Mouse (Mus musculus) hindbrain, embryonic 12.5 days (tissue): ENCODE data around the gene Rab3a. TPM values are rescaled to one million over a fixed set of nuclear protein-coding genes. Genes with fewer than 3 reads are reported as not detected.

Source experiments
- ATAC-seq: fragments of 200-750 bp; cut with Nextera tagmentation; 2 replicates; pipeline ENCODE4 v1.8.0; 2017; ENCODE audit warnings: moderate TSS enrichment; ENCODE audit not compliant: low FRiP score
- H3K27ac ChIP-seq: fragments of 300-500 bp; sonication (generic); 2 replicates; pipeline ENCODE4 v1.5.1; 2016; ENCODE audit warnings: mild to moderate bottlenecking
- H3K27me3 ChIP-seq: fragments of 300-500 bp; sonication (generic); 2 replicates; pipeline ENCODE4 v1.6.1; 2016; ENCODE audit warnings: mild to moderate bottlenecking
- H3K36me3 ChIP-seq: fragments of 300-500 bp; sonication (generic); 2 replicates; pipeline ENCODE4 v1.6.1; 2016; ENCODE audit warnings: mild to moderate bottlenecking
- H3K4me1 ChIP-seq: fragments of 300-500 bp; sonication (generic); 2 replicates; pipeline ENCODE4 v1.6.1; 2016
- H3K4me2 ChIP-seq: fragments of 300-500 bp; sonication (generic); replicated peaks from 2 replicates; pipeline ENCODE4 v1.6.1; 2016; ENCODE audit warnings: mild to moderate bottlenecking
- H3K4me3 ChIP-seq: fragments of 300-500 bp; sonication (generic); 2 replicates; pipeline ENCODE4 v1.5.1; 2016; ENCODE audit warnings: mild to moderate bottlenecking
- H3K9ac ChIP-seq: fragments of 300-500 bp; sonication (generic); 2 replicates; pipeline ENCODE4 v1.6.1; 2016; ENCODE audit warnings: mild to moderate bottlenecking, moderate library complexity
- H3K9me3 ChIP-seq: fragments of 300-500 bp; sonication (generic); replicated peaks from 2 replicates; pipeline ENCODE4 v1.6.1; 2016; ENCODE audit warnings: mild to moderate bottlenecking
- WGBS: fragments of 180-500 bp; shearing (Covaris S2); methylation state at CpG from one replicate; pipeline ENCODE4 v1.1.7; 2016; 5-methylcytosine and 5-hydroxymethylcytosine counted together
- polyA plus RNA-seq: library from polyadenylated mRNA; unstranded; fragments of >200 nt; fragmentation: Nextera tagmentation; extraction: Ambion mirVana; gene quantifications from 2 replicates; pipeline ENCODE4 v1.2.1, GENCODE M21; 2016

Rab3a gene
- polyA plus RNA-seq, 1 experiment from 2014 or later: 126 TPM

GRCm38 (mm10) chr8:70798281-70798680 is 43.8 kb downstream of the Rab3a start:
- Histone ChIP-seq H3K27me3 (peaks cover 74% of the 10 kb centered on the region), H3K4me3 (peak overlapping the region; percentile 54; the same call in 1 of the 2 replicates), H3K9ac (0 out of 2 replicates have a peak overlapping the region, but pooled peaks have one; percentile 77), H3K4me1 (peaks cover 25% of the 10 kb centered on the region), H3K27ac (no peak overlapping the region), H3K4me2 (peak overlapping the region; percentile 76), H3K9me3 (no peaks in the 10 kb centered on the region), H3K36me3 (no peaks in the 10 kb centered on the region)
- ATAC-seq: no peak
- 12% methylated on average over 15 of the region's 15 CpGs for WGBS

- peaks cover 77% of the 10 kb centered on the region for H3K27me3 ChIP-seq
- 52% methylated on average over 10 of the region's 10 CpGs for WGBS
- H3K4me2 ChIP-seq: no peak overlapping the region
- no peak for ATAC-seq
- H3K9ac ChIP-seq: no peak overlapping the region
- no peak overlapping the region for H3K27ac ChIP-seq
- no peaks in the 10 kb centered on the region for H3K36me3 ChIP-seq
- H3K4me1 ChIP-seq: peaks cover 37% of the 10 kb centered on the region
- H3K9me3 ChIP-seq: no peaks in the 10 kb centered on the region
- no peak overlapping the region for H3K4me3 ChIP-seq
These were observed 46.2 kb downstream of the Rab3a start for GRCm38 (mm10) chr8:70800648-70801047.

- Histone ChIP-seq H3K27ac (no peak overlapping the region), H3K4me1 (peaks cover 36% of the 10 kb centered on the region), H3K9me3 (no peaks in the 10 kb centered on the region), H3K36me3 (no peaks in the 10 kb centered on the region), H3K4me3 (no peak overlapping the region), H3K27me3 (peaks cover 78% of the 10 kb centered on the region), H3K9ac (no peak overlapping the region), H3K4me2 (no peak overlapping the region)
- 24% methylated on average over 15 of the region's 15 CpGs for WGBS
- no peak for ATAC-seq
These were observed 46.7 kb downstream of the Rab3a start for GRCm38 (mm10) chr8:70801156-70801555.

GRCm38 (mm10) chr8:70801830-70802229 is 47.4 kb downstream of the Rab3a start:
- no peaks in the 10 kb centered on the region for H3K36me3 ChIP-seq
- WGBS: 88% methylated on average over 1 of the region's 1 CpGs
- no peaks in the 10 kb centered on the region for H3K9me3 ChIP-seq
- H3K27me3 ChIP-seq: peaks cover 79% of the 10 kb centered on the region
- peaks cover 31% of the 10 kb centered on the region for H3K4me1 ChIP-seq
- no peak overlapping the region for H3K9ac ChIP-seq
- H3K4me2 ChIP-seq: no peak overlapping the region
- H3K27ac ChIP-seq: no peak overlapping the region
- H3K4me3 ChIP-seq: no peak overlapping the region
- ATAC-seq: no peak

GRCm38 (mm10) chr8:70802786-70803510 is 48.5 kb downstream of the Rab3a start:
- 69% methylated on average over 11 of the region's 11 CpGs for WGBS
- Histone ChIP-seq H3K27me3 (peaks cover 82% of the 10 kb centered on the region), H3K4me2 (no peak overlapping the region), H3K27ac (no peak overlapping the region), H3K9me3 (no peaks in the 10 kb centered on the region), H3K36me3 (no peaks in the 10 kb centered on the region), H3K9ac (no peak overlapping the region), H3K4me1 (peaks cover 26% of the 10 kb centered on the region), H3K4me3 (no peak overlapping the region)
- ATAC-seq: no peak

GRCm38 (mm10) chr8:70803761-70804480 is 49.4 kb downstream of the Rab3a start:
- Histone ChIP-seq H3K4me1 (peaks cover 22% of the 10 kb centered on the region), H3K4me2 (peak overlapping the region; percentile 72), H3K36me3 (no peaks in the 10 kb centered on the region), H3K27me3 (peaks cover 74% of the 10 kb centered on the region), H3K9me3 (no peaks in the 10 kb centered on the region), H3K27ac (no peak overlapping the region), H3K4me3 (peak overlapping the region; percentile 42), H3K9ac (peak overlapping the region; percentile 44; the same call in 1 of the 2 replicates)
- no peak for ATAC-seq
- WGBS: 2% methylated on average over 47 of the region's 47 CpGs

- H3K4me1 ChIP-seq: peaks cover 22% of the 10 kb centered on the region
- peak within 1 kb of the TSS; percentile 42 for H3K4me3 ChIP-seq
- H3K27ac ChIP-seq: no peak within 1 kb of the TSS
- no peaks in the 10 kb centered on the region for H3K9me3 ChIP-seq
- no peaks in the 10 kb centered on the region for H3K36me3 ChIP-seq
- H3K27me3 ChIP-seq: peaks cover 67% of the 10 kb centered on the region
- 2% methylated on average over 45 of the region's 45 CpGs for WGBS
- peak; percentile 88 for ATAC-seq
- peak within 1 kb of the TSS; percentile 72 for H3K4me2 ChIP-seq
- peak within 1 kb of the TSS; percentile 44; the same call in 1 of the 2 replicates for H3K9ac ChIP-seq
These were observed 50.2 kb downstream of the Rab3a start, which contains the start of gene Mast3 for GRCm38 (mm10) chr8:70804481-70805206. Gene Mast3, minus strand, starts transcription at chr8:70805054.

GRCm38 (mm10) chr8:70806541-70806940 is 52.1 kb downstream of the Rab3a start:
- Histone ChIP-seq H3K9ac (no peak overlapping the region), H3K4me3 (no peak overlapping the region), H3K27ac (no peak overlapping the region), H3K9me3 (no peaks in the 10 kb centered on the region), H3K27me3 (peaks cover 59% of the 10 kb centered on the region), H3K36me3 (no peaks in the 10 kb centered on the region), H3K4me2 (no peak overlapping the region), H3K4me1 (peaks cover 16% of the 10 kb centered on the region)
- WGBS: 77% methylated on average over 4 of the region's 4 CpGs
- ATAC-seq: no peak

- Histone ChIP-seq H3K9ac (no peak overlapping the region), H3K4me3 (no peak overlapping the region), H3K27ac (no peak overlapping the region), H3K9me3 (no peaks in the 10 kb centered on the region), H3K36me3 (no peaks in the 10 kb centered on the region), H3K4me1 (peaks cover 16% of the 10 kb centered on the region), H3K27me3 (peaks cover 52% of the 10 kb centered on the region), H3K4me2 (no peak overlapping the region)
- 53% methylated on average over 1 of the region's 1 CpGs for WGBS
- ATAC-seq: no peak
These were observed 52.8 kb downstream of the Rab3a start for GRCm38 (mm10) chr8:70807304-70807703.

- Histone ChIP-seq H3K27ac (no peak within 1 kb of the TSS), H3K4me2 (no peak within 1 kb of the TSS), H3K4me1 (peaks cover 16% of the 10 kb centered on the region), H3K4me3 (no peak within 1 kb of the TSS), H3K27me3 (peaks cover 42% of the 10 kb centered on the region), H3K9me3 (no peaks in the 10 kb centered on the region), H3K36me3 (no peaks in the 10 kb centered on the region), H3K9ac (no peak within 1 kb of the TSS)
- WGBS: 54% methylated on average over 5 of the region's 5 CpGs
- ATAC-seq: no peak
These were observed 53.8 kb downstream of the Rab3a start, which contains the start of gene Il12rb1 for GRCm38 (mm10) chr8:70808239-70808638. Gene Il12rb1, plus strand, starts transcription at chr8:70808449.
